Mouse (Mus musculus) ES-Bruce4 (cell line): ENCODE results near the gene Gabrb2. TPM values are rescaled to one million over a fixed set of nuclear protein-coding genes. Genes with fewer than 3 reads are reported as not detected.

Source experiments
- H3K27ac ChIP-seq: 2 replicates; pipeline ENCODE4 v1.5.1; 2012; ENCODE audit warnings: low read length, inconsistent platforms; ENCODE audit not compliant: insufficient read depth
- H3K27me3 ChIP-seq: 2 replicates; pipeline ENCODE4 v1.6.1; 2012; ENCODE audit warnings: mild to moderate bottlenecking, low read length, inconsistent platforms; ENCODE audit not compliant: control insufficient read depth, poor library complexity, insufficient read depth, severe bottlenecking
- H3K36me3 ChIP-seq: 2 replicates; pipeline ENCODE4 v1.6.1; 2012; ENCODE audit warnings: inconsistent platforms, mild to moderate bottlenecking, low read length, moderate library complexity; ENCODE audit not compliant: control insufficient read depth, poor library complexity, insufficient read depth, severe bottlenecking
- H3K4me1 ChIP-seq: one replicate; pipeline ENCODE4 v1.8.1; 2011; ENCODE audit warnings: low read length; ENCODE audit not compliant: control insufficient read depth, insufficient read depth
- H3K4me3 ChIP-seq: 2 replicates; pipeline ENCODE4 v1.5.1; 2011; ENCODE audit warnings: low read depth, mild to moderate bottlenecking, low read length
- H3K9ac ChIP-seq: 2 replicates; pipeline ENCODE4 v1.6.1; 2012; ENCODE audit warnings: low read depth, mild to moderate bottlenecking, inconsistent platforms; ENCODE audit not compliant: poor library complexity, severe bottlenecking
- H3K9me3 ChIP-seq: replicated peaks from 2 replicates; pipeline ENCODE4 v1.6.1; 2012; ENCODE audit warnings: mild to moderate bottlenecking, low read length, inconsistent platforms; ENCODE audit not compliant: control insufficient read depth, poor library complexity, insufficient read depth, severe bottlenecking
- CTCF ChIP-seq: IDR thresholded peaks from one replicate; pipeline ENCODE4 v1.8.1; 2011; ENCODE audit warnings: low read depth, low read length
- EP300 ChIP-seq: IDR thresholded peaks from 2 replicates; pipeline ENCODE4 v1.6.1; 2011; ENCODE audit warnings: low read depth, low read length; ENCODE audit not compliant: insufficient read depth
- POLR2A ChIP-seq: IDR thresholded peaks from one replicate; pipeline ENCODE4 v1.8.1; 2011; ENCODE audit warnings: low read length; ENCODE audit not compliant: insufficient read depth
- polyA plus RNA-seq: library from polyadenylated mRNA; stranded (reverse); fragments of >200 nt; gene quantifications from 2 replicates; pipeline ENCODE4 v1.2.4, GENCODE M21; 2011; ENCODE audit warnings: low read depth; ENCODE audit not compliant: missing spikeins, insufficient read depth, insufficient read length

Gene Gabrb2
- polyA plus RNA-seq, 1 experiment = not detected

DNA sequence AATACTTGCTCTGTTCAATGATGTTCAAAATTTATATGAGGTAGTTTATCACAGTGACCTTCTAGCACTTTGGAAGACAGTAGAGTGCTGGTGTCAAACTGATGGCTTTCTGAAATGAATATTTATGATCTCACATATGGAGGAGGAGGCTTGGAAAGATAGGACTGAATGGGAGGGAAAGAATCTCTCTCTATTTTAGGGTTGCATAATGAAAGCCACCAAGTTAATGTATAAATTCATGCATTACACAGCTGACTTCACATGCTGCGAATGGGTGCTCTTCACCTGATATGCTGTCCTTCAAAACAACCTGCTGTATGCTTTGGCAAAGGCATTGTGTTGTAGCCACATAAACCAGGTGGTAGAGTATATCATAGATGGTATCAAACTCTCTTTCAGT lies 44.6 kb downstream of the Gabrb2 start:
- Histone ChIP-seq H3K36me3 (no peaks in the 10 kb centered on the region), H3K27ac (no peak overlapping the region), H3K27me3 (no peaks in the 10 kb centered on the region), H3K9me3 (no peaks in the 10 kb centered on the region), H3K4me1 (no peaks in the 10 kb centered on the region), H3K4me3 (no peak overlapping the region), H3K9ac (no peak overlapping the region)
- TF ChIP-seq CTCF (no peak), POLR2A (no peak), EP300 (no peak)

DNA sequence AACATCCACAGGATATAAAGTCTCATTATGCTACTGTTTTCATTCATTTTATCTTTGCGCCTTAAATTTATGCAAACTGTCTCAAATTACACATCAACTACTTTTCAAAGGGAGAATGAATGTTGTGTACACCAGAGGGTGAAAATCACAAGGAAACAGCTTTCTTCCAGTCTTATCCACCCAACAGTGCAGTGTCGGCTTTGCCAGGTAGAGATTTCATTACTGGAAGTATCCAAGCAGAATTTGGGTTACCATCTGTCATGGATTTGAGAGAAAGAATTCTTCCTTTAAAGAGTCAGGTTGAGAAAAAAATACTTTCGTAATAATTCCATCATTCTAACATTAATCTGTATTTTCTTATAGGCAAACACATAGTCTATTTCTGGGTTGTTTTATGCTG lies 48.8 kb downstream of the Gabrb2 start:
- Histone ChIP-seq H3K4me3 (no peak overlapping the region), H3K36me3 (no peaks in the 10 kb centered on the region), H3K27me3 (no peaks in the 10 kb centered on the region), H3K9ac (no peak overlapping the region), H3K9me3 (no peaks in the 10 kb centered on the region), H3K27ac (no peak overlapping the region), H3K4me1 (no peaks in the 10 kb centered on the region)
- TF ChIP-seq POLR2A = no peak
- no peak for TF ChIP-seq CTCF
- no peak for TF ChIP-seq EP300

DNA sequence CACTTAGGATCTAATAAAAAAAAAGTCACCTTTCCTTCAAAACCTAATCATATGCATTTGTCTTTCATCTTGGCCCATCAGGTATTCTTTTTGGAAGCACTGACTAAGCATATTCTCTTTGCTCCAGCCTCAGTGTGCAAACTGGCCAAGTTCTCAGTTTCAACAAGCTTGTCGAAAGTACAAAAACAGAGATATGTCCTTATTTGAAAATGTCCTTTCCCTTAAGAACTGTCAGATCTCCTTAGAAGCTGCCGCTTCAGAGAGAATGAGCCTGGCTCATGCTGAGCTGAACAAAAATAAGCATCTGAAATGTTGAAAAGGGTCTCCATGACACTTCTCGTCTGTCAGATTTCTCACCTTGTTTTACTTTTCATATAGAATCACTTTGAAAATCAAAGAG lies 55.0 kb downstream of the Gabrb2 start:
- H3K9ac ChIP-seq = no peak overlapping the region
- no peaks in the 10 kb centered on the region for H3K4me1 ChIP-seq
- H3K9me3 ChIP-seq = no peaks in the 10 kb centered on the region
- TF ChIP-seq CTCF (no peak), POLR2A (no peak), EP300 (no peak)
- H3K36me3 ChIP-seq = no peaks in the 10 kb centered on the region
- H3K4me3 ChIP-seq = no peak overlapping the region
- no peaks in the 10 kb centered on the region for H3K27me3 ChIP-seq
- no peak overlapping the region for H3K27ac ChIP-seq

DNA sequence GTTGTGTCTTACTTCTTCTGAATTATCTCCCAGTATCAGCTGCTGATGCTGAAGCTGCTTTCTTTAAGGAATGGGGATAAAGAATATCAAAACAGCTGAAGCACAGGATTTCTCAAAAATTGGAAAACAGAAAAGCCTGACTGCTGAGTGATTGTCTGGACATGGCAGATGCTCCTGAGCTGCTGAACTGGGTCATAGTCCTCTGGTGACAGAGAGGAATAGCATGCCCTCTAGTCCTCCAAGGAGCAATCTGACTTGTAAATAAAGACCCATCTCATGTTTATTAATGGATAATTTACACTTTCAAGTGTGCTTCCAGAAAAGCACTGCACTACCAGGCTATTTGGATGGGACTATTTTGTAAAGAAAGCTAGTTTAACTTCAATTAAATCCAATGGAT lies 68.1 kb downstream of the Gabrb2 start:
- no peak overlapping the region for H3K4me3 ChIP-seq
- no peaks in the 10 kb centered on the region for H3K36me3 ChIP-seq
- H3K27ac ChIP-seq = no peak overlapping the region
- H3K27me3 ChIP-seq = no peaks in the 10 kb centered on the region
- H3K9me3 ChIP-seq = no peaks in the 10 kb centered on the region
- no peaks in the 10 kb centered on the region for H3K4me1 ChIP-seq
- TF ChIP-seq EP300 = no peak
- TF ChIP-seq POLR2A = no peak
- no peak for TF ChIP-seq CTCF
- no peak overlapping the region for H3K9ac ChIP-seq

DNA sequence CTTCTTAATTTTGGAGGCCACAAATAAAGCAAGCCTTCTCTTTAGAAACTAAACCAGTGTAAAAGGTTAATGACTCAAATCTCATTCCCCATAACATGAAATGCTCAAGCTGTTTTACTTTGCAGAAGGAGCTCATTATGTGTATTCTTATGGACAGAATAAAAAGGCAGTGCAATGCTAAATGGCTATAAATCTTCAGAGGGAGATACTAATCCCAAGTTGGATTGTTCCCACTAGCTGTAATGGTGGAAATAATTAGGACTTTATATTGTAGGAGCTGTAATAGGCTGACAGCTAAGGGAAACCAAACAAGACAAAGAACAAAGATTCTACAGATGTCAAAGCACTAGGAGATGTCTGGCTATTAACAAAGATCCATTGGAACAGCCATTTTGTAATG lies 81.6 kb downstream of the Gabrb2 start:
- Histone ChIP-seq H3K27me3 (no peaks in the 10 kb centered on the region), H3K36me3 (no peaks in the 10 kb centered on the region), H3K4me1 (no peaks in the 10 kb centered on the region), H3K4me3 (no peak overlapping the region), H3K27ac (no peak overlapping the region), H3K9me3 (no peaks in the 10 kb centered on the region), H3K9ac (no peak overlapping the region)
- TF ChIP-seq POLR2A = no peak
- no peak for TF ChIP-seq CTCF
- TF ChIP-seq EP300 = no peak

DNA sequence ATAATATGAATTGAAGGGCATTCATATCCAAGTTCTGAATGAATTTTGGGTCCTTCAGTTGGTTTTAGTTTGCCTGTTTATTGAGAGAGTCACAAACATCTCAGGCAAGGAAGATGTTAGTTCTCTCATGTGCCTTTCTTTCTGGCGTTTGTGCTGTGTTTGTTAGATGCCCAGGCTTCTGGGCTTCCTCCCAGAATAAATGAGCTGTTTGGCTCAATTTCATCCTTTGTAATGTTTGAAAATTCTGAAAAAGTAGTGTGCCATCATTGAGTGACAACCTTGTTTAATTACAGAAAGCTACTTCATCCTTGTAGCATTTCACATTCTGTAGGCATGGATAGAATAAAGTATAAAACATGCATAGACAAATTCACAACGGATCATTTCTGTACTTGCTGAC lies 85.9 kb downstream of the Gabrb2 start:
- H3K9me3 ChIP-seq = no peaks in the 10 kb centered on the region
- TF ChIP-seq POLR2A (no peak), CTCF (no peak), EP300 (no peak)
- H3K4me1 ChIP-seq = no peaks in the 10 kb centered on the region

DNA sequence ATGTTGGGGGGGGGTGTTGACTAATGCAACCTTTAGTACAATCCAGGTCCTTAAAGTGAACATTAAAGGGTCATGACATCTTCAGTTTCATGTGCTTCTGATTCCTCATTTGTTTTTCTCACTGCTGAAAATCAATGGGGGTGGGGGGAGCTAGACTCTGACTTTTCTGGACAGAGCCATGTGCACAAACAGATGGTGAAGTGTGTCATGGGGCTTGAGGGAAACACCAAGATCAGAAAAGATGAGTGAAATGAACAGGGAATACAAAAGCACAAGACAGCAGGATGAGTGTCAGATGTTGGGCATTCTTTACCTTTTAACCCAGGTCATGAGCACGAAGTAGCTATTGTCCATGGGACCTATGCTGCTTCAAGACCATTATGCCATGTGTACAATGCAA lies 86.4 kb downstream of the Gabrb2 start:
- no peaks in the 10 kb centered on the region for H3K27me3 ChIP-seq
- no peaks in the 10 kb centered on the region for H3K9me3 ChIP-seq
- no peak overlapping the region for H3K9ac ChIP-seq
- TF ChIP-seq CTCF = no peak
- TF ChIP-seq EP300 = no peak
- no peak for TF ChIP-seq POLR2A
- no peak overlapping the region for H3K4me3 ChIP-seq
- no peaks in the 10 kb centered on the region for H3K36me3 ChIP-seq
- no peak overlapping the region for H3K27ac ChIP-seq
- H3K4me1 ChIP-seq = no peaks in the 10 kb centered on the region

More for the DNA sequence above, 85.9 kb downstream of the Gabrb2 start:
- Histone ChIP-seq H3K9ac (no peak overlapping the region), H3K36me3 (no peaks in the 10 kb centered on the region), H3K27ac (no peak overlapping the region), H3K27me3 (no peaks in the 10 kb centered on the region), H3K4me3 (no peak overlapping the region)
